Mouse (Mus musculus): ENCODE data around the gene Cpeb2.

Cpeb2 gene

DNA sequence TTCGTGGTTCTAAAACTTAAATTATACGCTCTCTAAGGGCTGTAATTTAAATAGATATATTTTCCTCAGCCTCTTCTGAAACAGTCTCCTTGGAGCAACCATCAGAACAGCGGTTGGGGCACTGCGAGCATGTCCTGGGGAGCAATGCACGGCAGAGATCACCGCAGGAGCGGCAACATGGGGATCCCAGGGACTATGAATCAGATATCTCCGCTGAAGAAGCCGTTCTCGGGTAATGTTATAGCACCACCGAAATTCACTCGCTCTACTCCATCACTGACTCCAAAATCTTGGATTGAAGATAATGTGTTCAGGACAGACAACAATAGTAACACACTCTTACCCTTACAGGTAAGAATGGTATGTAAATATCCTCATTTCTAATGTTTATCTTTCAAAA is 4.3 kb downstream of the Cpeb2 start:
- no peak for DNase-seq (ENCODE audit: low read depth, low spot score)

- DNase-seq (ENCODE audit: low read depth, low spot score) = no peak
Observed at GRCm38 (mm10) chr5:43239141-43239835, 6.3 kb downstream of the Cpeb2 start.

GRCm38 (mm10) chr5:43240729-43241128 is 7.8 kb downstream of the Cpeb2 start:
- DNase-seq (ENCODE audit: low read depth, low spot score) = no peak

DNA sequence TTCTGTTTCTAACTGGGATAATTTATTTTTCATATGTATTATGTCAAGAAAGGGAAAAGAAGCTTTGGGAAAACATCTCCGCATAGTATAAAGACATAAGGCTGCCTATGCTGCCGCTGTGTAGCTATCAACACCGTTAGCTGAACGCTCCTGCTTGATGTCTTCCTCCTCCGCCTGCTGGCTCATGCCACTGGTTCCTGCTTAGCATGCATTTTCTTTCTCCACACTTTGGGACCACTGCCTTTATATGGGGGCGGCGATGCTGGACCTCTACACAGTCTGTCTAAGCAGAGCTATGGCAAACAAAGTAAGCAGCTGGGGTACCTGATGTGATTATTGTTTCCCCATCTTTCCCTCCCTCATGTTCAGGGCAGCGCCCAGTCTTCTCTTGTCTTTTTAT is 13.3 kb downstream of the Cpeb2 start:
- no peak for DNase-seq (ENCODE audit: low read depth, low spot score)

DNA sequence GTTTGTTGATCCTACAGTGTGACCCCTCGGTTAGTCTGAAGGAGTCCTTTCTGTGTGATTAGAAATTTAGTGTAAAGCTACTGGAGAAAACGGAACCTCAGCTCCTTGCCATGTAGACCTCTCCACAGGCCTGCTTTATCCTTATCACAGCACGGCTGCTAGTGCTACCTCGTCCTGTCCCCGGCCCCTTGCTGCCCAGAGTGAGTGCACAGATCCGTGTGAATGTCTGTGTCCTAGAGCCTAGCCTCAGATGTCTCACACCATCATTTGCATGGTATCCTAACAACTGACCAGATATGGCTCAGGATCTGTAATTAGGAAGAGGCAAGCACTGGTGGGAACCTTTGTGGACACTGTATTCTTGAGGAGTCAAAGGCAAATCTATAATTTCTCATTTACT is 14.0 kb downstream of the Cpeb2 start:
- no peak for DNase-seq (ENCODE audit: low read depth, low spot score)

GRCm38 (mm10) chr5:43248001-43248430 is 15.0 kb downstream of the Cpeb2 start:
- no peak for DNase-seq (ENCODE audit: low read depth, low spot score)

DNA sequence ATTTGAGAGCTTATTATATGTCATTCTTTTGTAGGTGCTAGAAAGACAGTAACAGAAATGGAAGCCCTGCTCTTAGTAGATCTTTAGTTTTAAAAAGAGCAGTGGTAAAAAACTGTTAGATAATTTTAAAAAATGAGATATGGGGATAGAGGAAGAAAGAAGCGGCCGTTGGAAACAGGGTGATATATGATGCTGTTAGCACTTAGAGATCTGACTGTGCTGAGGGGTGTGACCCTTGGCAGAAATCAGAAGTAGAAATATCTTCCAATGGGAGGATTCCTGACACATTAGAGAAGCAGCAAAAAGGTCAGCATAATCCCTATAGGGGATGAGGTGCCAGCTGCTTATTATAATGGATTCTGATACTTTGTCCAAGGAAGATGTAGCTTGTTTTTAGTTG is 24.5 kb downstream of the Cpeb2 start:
- no peak for DNase-seq (ENCODE audit: low read depth, low spot score)

- DNase-seq (ENCODE audit: low read depth, low spot score) = no peak
Observed at GRCm38 (mm10) chr5:43258472-43259142, 25.6 kb downstream of the Cpeb2 start.

- DNase-seq (ENCODE audit: low read depth, low spot score) = no peak
Observed at GRCm38 (mm10) chr5:43261814-43262213, 28.8 kb downstream of the Cpeb2 start.

DNA sequence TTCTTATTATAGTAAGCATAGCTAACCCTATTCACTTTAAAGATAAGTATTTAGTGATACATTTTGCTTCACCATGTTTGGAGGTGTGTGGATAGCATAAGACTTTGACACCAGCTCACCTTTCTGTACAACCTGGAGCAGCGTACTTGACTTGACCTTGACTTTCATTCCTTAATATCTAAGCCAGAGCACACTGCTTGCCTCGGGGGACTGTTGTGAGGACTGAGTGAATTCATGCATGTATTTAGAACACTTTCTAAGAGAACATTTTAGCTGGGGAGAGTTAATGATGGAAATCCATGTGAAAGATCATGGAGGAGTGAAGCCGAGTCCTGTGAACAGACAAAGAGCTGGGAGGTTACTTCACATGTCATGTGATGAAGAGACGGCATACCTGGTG is 31.0 kb downstream of the Cpeb2 start:
- no peak for DNase-seq (ENCODE audit: low read depth, low spot score)

- no peak for DNase-seq (ENCODE audit: low read depth, low spot score)
Observed at GRCm38 (mm10) chr5:43264696-43265095, 31.7 kb downstream of the Cpeb2 start.

DNA sequence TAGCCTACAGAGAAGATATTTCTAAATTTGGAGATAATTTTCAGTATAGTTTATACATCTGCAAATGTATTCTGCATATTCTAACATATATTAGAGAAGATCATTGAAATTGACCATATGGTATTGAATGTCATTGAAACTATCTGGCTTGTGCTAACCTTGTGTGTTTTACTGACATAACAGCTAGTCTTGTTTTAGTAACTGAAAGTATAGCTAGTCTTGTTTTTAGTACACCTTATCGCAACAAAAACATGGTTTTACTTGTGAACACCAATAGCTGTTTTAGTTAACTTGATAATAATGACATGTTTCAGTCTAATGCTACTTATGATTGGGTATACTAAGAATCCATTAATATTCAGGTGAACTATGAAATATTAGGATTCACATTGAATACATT is 45.0 kb downstream of the Cpeb2 start:
- DNase-seq (ENCODE audit: low read depth, low spot score) = no peak

DNA sequence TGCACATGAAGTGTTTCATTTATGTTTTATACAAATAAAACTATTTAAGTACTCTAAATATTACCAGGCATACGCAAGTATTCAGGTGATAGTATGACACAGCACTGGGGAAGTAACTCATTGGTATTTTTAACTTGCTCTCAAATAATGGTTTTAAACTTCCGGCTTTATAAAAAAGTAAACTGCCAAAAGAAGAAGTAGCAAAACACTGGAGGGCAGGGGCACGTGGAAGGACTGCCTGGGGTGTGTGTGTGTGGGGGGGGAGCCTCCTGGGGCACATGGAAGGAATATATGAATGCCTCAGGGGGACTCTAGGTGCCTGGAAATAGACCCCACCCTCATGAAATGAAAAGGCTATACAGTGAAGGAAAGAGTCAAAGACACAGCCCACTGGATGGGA is 46.8 kb downstream of the Cpeb2 start:
- no peak for DNase-seq (ENCODE audit: low read depth, low spot score)

DNA sequence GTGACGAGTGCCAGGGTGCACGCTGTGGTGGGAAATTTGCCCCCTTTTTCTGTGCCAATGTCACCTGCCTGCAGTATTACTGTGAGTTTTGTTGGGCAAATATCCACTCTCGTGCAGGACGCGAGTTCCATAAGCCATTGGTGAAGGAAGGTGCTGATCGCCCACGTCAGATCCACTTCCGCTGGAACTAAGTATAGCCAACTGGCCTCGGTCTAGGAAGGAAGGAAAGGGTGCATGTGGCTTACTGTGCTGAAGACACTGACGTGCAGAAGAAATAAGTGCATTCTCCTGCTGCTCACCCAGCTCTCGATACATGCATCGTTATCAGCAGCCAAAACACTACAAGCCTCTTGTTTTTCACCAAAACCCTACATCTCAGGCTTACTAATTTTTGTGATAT is 52.8 kb downstream of the Cpeb2 start:
- DNase-seq (ENCODE audit: low read depth, low spot score) = no peak

- no peak for DNase-seq (ENCODE audit: low read depth, low spot score)
Observed at GRCm38 (mm10) chr5:43289752-43290446, 56.9 kb downstream of the Cpeb2 start.

DNA sequence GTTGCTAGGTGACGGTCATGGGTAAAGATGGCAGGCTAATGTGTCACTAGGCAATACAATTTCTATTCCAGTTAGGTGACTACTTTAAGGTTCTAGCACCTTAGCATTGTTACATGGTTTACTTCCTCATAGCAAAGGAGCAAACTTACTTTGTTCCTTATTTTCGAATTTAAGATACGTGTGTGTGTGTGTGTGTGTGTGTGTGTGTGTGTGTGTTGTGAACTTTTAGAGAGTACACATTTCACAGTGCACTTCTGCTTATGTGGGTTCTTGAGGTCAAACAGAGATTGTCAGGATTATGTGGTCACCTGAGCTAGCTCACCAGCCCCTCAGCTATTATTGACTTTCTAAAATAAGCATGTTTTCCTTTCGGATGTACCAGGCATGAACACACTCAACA is 60.2 kb downstream of the Cpeb2 start:
- DNase-seq (ENCODE audit: low read depth, low spot score) = no peak

- DNase-seq (ENCODE audit: low read depth, low spot score) = no peak
Observed at GRCm38 (mm10) chr5:43297459-43297858, 64.5 kb downstream of the Cpeb2 start.

- DNase-seq (ENCODE audit: low read depth, low spot score) = no peak
Observed at GRCm38 (mm10) chr5:43298975-43299374, 66.0 kb downstream of the Cpeb2 start.

DNA sequence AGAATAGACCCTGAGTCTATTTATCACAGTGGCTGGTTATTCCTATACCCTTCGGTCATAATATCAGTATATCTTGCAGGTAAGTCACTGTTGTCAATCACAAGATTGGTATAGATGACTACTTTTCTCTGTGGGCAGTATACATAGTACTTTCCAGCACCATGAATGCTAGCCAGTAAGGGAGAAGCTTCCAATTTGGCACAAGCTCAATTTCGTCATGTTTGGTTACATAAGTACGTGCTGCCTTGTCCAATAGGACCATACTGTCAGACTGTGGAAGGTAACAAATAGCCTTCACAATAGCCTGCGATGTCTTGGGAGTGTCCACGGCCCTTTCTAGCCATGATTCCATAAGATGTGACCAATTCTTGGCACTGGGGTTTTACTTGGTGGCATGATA is 67.1 kb downstream of the Cpeb2 start:
- DNase-seq (ENCODE audit: low read depth, low spot score) = no peak

DNA sequence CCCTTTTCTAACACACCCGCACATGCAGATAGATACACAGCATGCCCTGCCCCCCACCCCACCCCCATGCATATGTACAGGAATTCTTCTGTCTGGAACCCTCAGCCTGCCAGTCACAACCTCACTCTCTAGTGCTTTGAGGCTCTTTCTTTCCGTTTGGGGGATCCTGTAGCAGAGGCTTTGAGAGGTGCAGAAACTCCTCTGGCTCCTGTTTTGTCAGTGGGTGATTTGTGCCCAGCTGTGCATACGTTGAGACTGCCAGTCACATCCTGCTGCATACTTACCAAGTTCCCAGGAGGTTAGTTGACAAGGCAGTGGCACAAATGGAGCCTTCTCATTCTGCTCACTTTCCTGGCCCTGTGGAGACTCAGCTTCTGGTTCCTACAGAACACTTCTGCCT is 68.0 kb downstream of the Cpeb2 start:
- DNase-seq (ENCODE audit: low read depth, low spot score) = no peak

- DNase-seq (ENCODE audit: low read depth, low spot score) = no peak
Observed at GRCm38 (mm10) chr5:43303504-43303903, 70.5 kb downstream of the Cpeb2 start.

DNA sequence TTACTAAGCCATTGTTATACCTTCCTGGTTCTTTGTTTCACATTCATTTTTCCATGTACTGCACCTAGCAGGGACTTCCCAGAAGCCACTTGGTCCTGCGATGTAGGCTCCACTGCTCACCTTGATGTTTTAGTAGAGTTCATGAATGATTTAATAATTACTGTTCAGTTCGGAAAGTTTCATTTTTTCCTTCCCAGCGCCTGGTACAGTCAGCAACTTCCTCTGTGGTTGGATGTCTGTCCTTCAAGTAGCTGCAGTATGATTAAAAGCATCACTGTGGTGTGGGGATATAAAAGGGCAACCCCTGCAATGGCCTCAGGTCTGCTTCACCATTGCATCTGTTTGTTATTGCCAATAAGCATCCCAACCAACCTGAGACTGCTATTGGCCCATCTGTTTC is 72.5 kb downstream of the Cpeb2 start:
- no peak for DNase-seq (ENCODE audit: low read depth, low spot score)

DNA sequence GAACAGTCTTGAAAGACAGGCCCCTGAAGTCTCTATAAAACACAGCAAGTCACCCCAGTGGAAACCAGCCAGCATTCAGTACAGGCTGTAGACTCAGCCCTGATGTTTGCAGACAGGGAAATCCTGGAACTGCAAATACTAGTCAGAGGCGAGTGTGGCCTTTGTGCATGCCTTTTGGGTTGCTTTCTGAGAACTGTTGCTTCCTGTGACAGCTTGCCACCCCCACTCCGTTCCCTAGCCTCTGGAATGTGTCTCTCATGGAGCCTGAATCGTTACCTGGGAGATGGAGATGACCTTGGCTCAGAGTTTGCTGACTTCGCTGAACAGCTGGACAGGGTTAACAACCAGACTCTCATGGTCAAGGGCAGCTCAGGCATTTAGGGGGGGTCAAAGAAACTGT is 77.0 kb downstream of the Cpeb2 start:
- no peak for DNase-seq (ENCODE audit: low read depth, low spot score)
